Mouse (Mus musculus): ENCODE results near the gene Mt2. TPM values are rescaled to one million over a fixed set of nuclear protein-coding genes. Genes with fewer than 3 reads are reported as not detected.

Gene Mt2
- polyA plus RNA-seq, 1 experiment from 2014 or later: 55.8 TPM

DNA sequence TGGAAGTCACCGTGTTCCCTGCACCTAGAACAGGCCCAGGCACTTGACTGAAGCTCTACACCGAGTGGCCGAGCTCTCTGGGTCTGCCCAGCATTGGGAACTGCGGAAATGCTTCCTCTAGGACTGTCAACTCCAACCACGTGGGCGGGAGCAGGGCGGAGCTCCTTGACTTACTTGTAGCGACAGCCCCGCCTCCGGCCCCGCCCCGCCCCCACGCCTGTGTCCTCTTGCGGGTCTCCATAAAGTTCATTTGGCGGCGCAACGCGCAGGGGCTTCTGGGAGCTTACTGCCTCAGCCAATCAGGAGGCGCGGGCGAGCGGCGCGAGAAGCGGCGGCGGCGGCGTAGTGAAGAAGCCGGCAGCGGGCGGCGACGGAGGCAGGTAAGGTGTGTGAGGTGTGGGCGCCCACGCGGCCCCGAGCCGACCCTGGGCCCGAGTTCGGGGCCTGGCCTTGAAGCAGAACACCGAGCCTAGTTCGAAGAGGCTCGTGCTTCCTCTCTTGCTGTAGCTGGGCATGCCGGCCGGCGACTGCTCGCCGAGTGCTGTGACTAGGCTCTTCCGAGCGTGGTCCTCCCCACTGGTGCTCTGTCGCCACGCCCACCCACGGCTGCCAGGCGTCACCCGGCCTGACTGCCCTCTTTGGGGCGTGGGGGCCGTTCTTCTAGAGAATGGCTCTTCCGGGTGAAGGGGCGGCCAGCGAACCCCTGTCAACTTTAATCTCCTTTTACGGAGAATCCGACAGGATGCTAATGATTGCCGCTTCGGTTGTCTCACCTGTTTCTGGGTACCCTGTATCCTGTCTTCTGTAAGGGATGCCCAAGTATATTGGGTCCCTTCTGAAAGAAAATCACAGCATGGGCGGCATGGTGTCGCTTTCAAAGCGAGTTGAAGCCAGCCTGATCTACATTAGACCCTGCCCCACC, 42.0 kb downstream of the Mt2 start, which contains the start of gene Nup93:
Nup93 (plus strand) TSS at position 313 of the 922 bp plus-strand sequence.
- peak within 1 kb of the TSS; percentile 87 for H3K27ac ChIP-seq (replicated peaks)
- WGBS: under 1% methylated on average over 68 of the region's 68 CpGs

More for the DNA sequence above, 42.0 kb downstream of the Mt2 start, which contains the start of gene Nup93:
- Histone ChIP-seq H3K27me3 (ENCODE audit: low read depth, poor library complexity, severe bottlenecking) (no peaks in the 10 kb centered on the region), H3K4me1 (peaks cover 27% of the 10 kb centered on the region), H3K4me3 (peak within 1 kb of the TSS; percentile 87), H3K36me3 (no peaks in the 10 kb centered on the region), H3K9me3 (replicated peaks) (no peaks in the 10 kb centered on the region)
- peak; percentile 100 for DNase-seq (ENCODE audit: low spot score)

Other genes starting within 250 kb of the Mt2 start
- gene Amfr, start 159.8 kb upstream of the Mt2 start, polyA plus RNA-seq (2016; fragmentation: Nextera tagmentation; extraction: Ambion mirVana): 47.0 and 50.8 TPM in 2 replicates
- gene Nudt21, start 135.6 kb upstream of the Mt2 start, polyA plus RNA-seq (2016; fragmentation: Nextera tagmentation; extraction: Ambion mirVana): 181 and 182 TPM in 2 replicates
- 10.8 and 11.6 TPM in 2 replicates for gene Ogfod1, start 135.5 kb upstream of the Mt2 start, polyA plus RNA-seq (2016; fragmentation: Nextera tagmentation; extraction: Ambion mirVana)
- 16.0 and 19.2 TPM in 2 replicates for gene Bbs2, start 73.7 kb upstream of the Mt2 start, polyA plus RNA-seq (2016; fragmentation: Nextera tagmentation; extraction: Ambion mirVana)
- not detected in 2 replicates for gene Mt4, start 35.5 kb upstream of the Mt2 start, polyA plus RNA-seq (2016; fragmentation: Nextera tagmentation; extraction: Ambion mirVana)
- 6.8 and 7.5 TPM in 2 replicates for gene Mt3, start 20.1 kb upstream of the Mt2 start, polyA plus RNA-seq (2016; fragmentation: Nextera tagmentation; extraction: Ambion mirVana)
- 131 and 201 TPM in 2 replicates for gene Mt1, start 6.4 kb downstream of the Mt2 start, polyA plus RNA-seq (2016; fragmentation: Nextera tagmentation; extraction: Ambion mirVana)
- gene Nup93, start 41.9 kb downstream of the Mt2 start, polyA plus RNA-seq (2016; fragmentation: Nextera tagmentation; extraction: Ambion mirVana): 133 and 142 TPM in 2 replicates
- not detected in 2 replicates for gene Slc12a3, start 156.5 kb downstream of the Mt2 start, polyA plus RNA-seq (2016; fragmentation: Nextera tagmentation; extraction: Ambion mirVana)
- gene Herpud1, start 213.8 kb downstream of the Mt2 start, polyA plus RNA-seq (2016; fragmentation: Nextera tagmentation; extraction: Ambion mirVana): 56.2 and 57.7 TPM in 2 replicates

All from midbrain, embryonic 10.5 days (tissue).